Mouse (Mus musculus) forebrain, embryonic 11.5 days (tissue): ENCODE data around the gene Psmd9. TPM values are rescaled to one million over a fixed set of nuclear protein-coding genes. Genes with fewer than 3 reads are reported as not detected.
A peak's percentile ranks its signal among the peaks of the same experiment; 100 is the strongest.

Experiments
- ATAC-seq: fragments of 200-750 bp; cut with Nextera tagmentation; replicated peaks from 2 replicates; pipeline ENCODE4 v1.8.0; 2017; ENCODE audit warnings: moderate TSS enrichment; ENCODE audit not compliant: low FRiP score
- DNase-seq: peaks from one replicate; pipeline ENCODE4 v3.0.0-alpha.2; 2017; ENCODE audit warnings: low spot score
- H3K27ac ChIP-seq: fragments of 300-500 bp; sonication (generic); 2 replicates; pipeline ENCODE4 v1.5.1; 2014; ENCODE audit warnings: low read depth, low read length
- H3K27me3 ChIP-seq: fragments of 300-500 bp; sonication (generic); 2 replicates; pipeline ENCODE4 v1.6.1; 2014; ENCODE audit warnings: mild to moderate bottlenecking, low read length, mixed read lengths; ENCODE audit not compliant: control insufficient read depth, insufficient read depth
- H3K36me3 ChIP-seq: fragments of 300-500 bp; sonication (generic); 2 replicates; pipeline ENCODE4 v1.6.1; 2014; ENCODE audit warnings: mild to moderate bottlenecking, low read length, moderate library complexity, mixed read lengths; ENCODE audit not compliant: control insufficient read depth, insufficient read depth
- H3K4me1 ChIP-seq: fragments of 300-500 bp; sonication (generic); replicated peaks from 2 replicates; pipeline ENCODE4 v1.6.1; 2014; ENCODE audit warnings: low read length, mixed read lengths; ENCODE audit not compliant: control insufficient read depth, insufficient read depth
- H3K4me2 ChIP-seq: fragments of 300-500 bp; sonication (generic); 2 replicates; pipeline ENCODE4 v1.6.1; 2014; ENCODE audit warnings: low read depth, mild to moderate bottlenecking, low read length, moderate library complexity, mixed read lengths; ENCODE audit not compliant: severe bottlenecking
- H3K4me3 ChIP-seq: fragments of 300-500 bp; sonication (generic); 2 replicates; pipeline ENCODE4 v1.5.1; 2014; ENCODE audit warnings: low read depth, low read length
- H3K9ac ChIP-seq: fragments of 300-500 bp; sonication (generic); 2 replicates; pipeline ENCODE4 v1.6.1; 2014; ENCODE audit warnings: low read length
- H3K9me3 ChIP-seq: fragments of 300-500 bp; sonication (generic); 2 replicates; pipeline ENCODE4 v1.6.1; 2016; ENCODE audit warnings: low read length, mixed read lengths; ENCODE audit not compliant: control insufficient read depth
- WGBS: fragments of 180-500 bp; shearing (Covaris S2); extraction: QIAGEN DNeasy Blood & Tissue Kit; methylation state at CpG from one replicate; pipeline ENCODE4 v1.1.7; 2014; 5-methylcytosine and 5-hydroxymethylcytosine counted together
- polyA plus RNA-seq: library from polyadenylated mRNA; unstranded; fragments of >200 nt; fragmentation: Nextera tagmentation; extraction: Ambion mirVana; gene quantifications from 2 replicates; pipeline ENCODE4 v1.2.1, GENCODE M21; 2014

Psmd9 gene
- polyA plus RNA-seq, 1 experiment from 2014 or later, result 68.5 TPM

GRCm38 (mm10) chr5:123147569-123147968 is 21.6 kb upstream of the Psmd9 start:
- Histone ChIP-seq H3K9me3 (no peaks in the 10 kb centered on the region), H3K4me2 (no peak overlapping the region), H3K4me1 (peaks cover 25% of the 10 kb centered on the region), H3K9ac (no peak overlapping the region), H3K36me3 (peaks cover 11% of the 10 kb centered on the region; the same call in 1 of the 2 replicates), H3K27ac (no peak overlapping the region), H3K4me3 (no peak overlapping the region), H3K27me3 (no peaks in the 10 kb centered on the region)
- ATAC-seq (no peak), DNase-seq (no peak)
- WGBS, result 87% methylated on average over 17 of the region's 17 CpGs

- DNase-seq (no peak), ATAC-seq (no peak)
- peaks cover 16% of the 10 kb centered on the region; the same call in 1 of the 2 replicates for H3K36me3 ChIP-seq
- no peaks in the 10 kb centered on the region for H3K9me3 ChIP-seq
- WGBS, result 88% methylated on average over 24 of the region's 25 CpGs
- H3K4me2 ChIP-seq, result no peak overlapping the region
- H3K4me1 ChIP-seq, result peaks cover 25% of the 10 kb centered on the region
- no peak overlapping the region for H3K4me3 ChIP-seq
- no peak overlapping the region for H3K27ac ChIP-seq
- no peaks in the 10 kb centered on the region for H3K27me3 ChIP-seq
- no peak overlapping the region for H3K9ac ChIP-seq
These were observed 21.0 kb upstream of the Psmd9 start for GRCm38 (mm10) chr5:123148073-123148722.

GRCm38 (mm10) chr5:123149451-123150400 is 19.5 kb upstream of the Psmd9 start:
- ATAC-seq (peak; percentile 86), DNase-seq (peak; percentile 95)
- Histone ChIP-seq H3K27ac (no peak overlapping the region), H3K27me3 (no peaks in the 10 kb centered on the region), H3K4me1 (peaks cover 16% of the 10 kb centered on the region), H3K9me3 (no peaks in the 10 kb centered on the region), H3K36me3 (peaks cover 16% of the 10 kb centered on the region; the same call in 1 of the 2 replicates), H3K4me3 (peak overlapping the region; percentile 19), H3K9ac (no peak overlapping the region), H3K4me2 (peak overlapping the region; percentile 43)
- 13% methylated on average over 19 of the region's 19 CpGs for WGBS

GRCm38 (mm10) chr5:123150641-123151040 is 18.6 kb upstream of the Psmd9 start:
- ATAC-seq (no peak), DNase-seq (no peak)
- Histone ChIP-seq H3K27ac (0 out of 2 replicates have a peak overlapping the region, but pooled peaks have one; percentile 12), H3K9me3 (no peaks in the 10 kb centered on the region), H3K36me3 (peaks cover 16% of the 10 kb centered on the region; the same call in 1 of the 2 replicates), H3K27me3 (no peaks in the 10 kb centered on the region), H3K9ac (no peak overlapping the region), H3K4me1 (peaks cover 12% of the 10 kb centered on the region), H3K4me3 (peak overlapping the region; percentile 19; the same call in 1 of the 2 replicates), H3K4me2 (peak overlapping the region; percentile 43; the same call in 1 of the 2 replicates)
- 47% methylated on average over 7 of the region's 7 CpGs for WGBS

- H3K4me1 ChIP-seq, result peaks cover 12% of the 10 kb centered on the region
- peaks cover 16% of the 10 kb centered on the region; the same call in 1 of the 2 replicates for H3K36me3 ChIP-seq
- H3K9me3 ChIP-seq, result no peaks in the 10 kb centered on the region
- no peak overlapping the region for H3K9ac ChIP-seq
- no peak overlapping the region for H3K4me2 ChIP-seq
- no peak overlapping the region for H3K4me3 ChIP-seq
- 0 out of 2 replicates have a peak overlapping the region, but pooled peaks have one; percentile 12 for H3K27ac ChIP-seq
- H3K27me3 ChIP-seq, result no peaks in the 10 kb centered on the region
- WGBS, result 63% methylated on average over 7 of the region's 7 CpGs
- no peak for DNase-seq
- no peak for ATAC-seq
These were observed 18.1 kb upstream of the Psmd9 start for GRCm38 (mm10) chr5:123151077-123151476.

GRCm38 (mm10) chr5:123151707-123152362 is 17.4 kb upstream of the Psmd9 start:
- Histone ChIP-seq H3K4me1 (peaks cover 12% of the 10 kb centered on the region), H3K36me3 (peaks cover 16% of the 10 kb centered on the region; the same call in 1 of the 2 replicates), H3K27ac (no peak overlapping the region), H3K27me3 (no peaks in the 10 kb centered on the region), H3K4me2 (no peak overlapping the region), H3K9ac (no peak overlapping the region), H3K4me3 (no peak overlapping the region), H3K9me3 (no peaks in the 10 kb centered on the region)
- DNase-seq (no peak), ATAC-seq (no peak)
- 96% methylated on average over 19 of the region's 19 CpGs for WGBS

- ATAC-seq (no peak), DNase-seq (no peak)
- Histone ChIP-seq H3K4me1 (peaks cover 12% of the 10 kb centered on the region), H3K36me3 (peaks cover 20% of the 10 kb centered on the region), H3K4me3 (no peak overlapping the region), H3K9ac (no peak overlapping the region), H3K27ac (no peak overlapping the region), H3K9me3 (no peaks in the 10 kb centered on the region), H3K27me3 (no peaks in the 10 kb centered on the region), H3K4me2 (no peak overlapping the region)
- 87% methylated on average over 1 of the region's 1 CpGs for WGBS
These were observed 16.3 kb upstream of the Psmd9 start for GRCm38 (mm10) chr5:123152901-123153300.

GRCm38 (mm10) chr5:123155425-123155824 is 13.8 kb upstream of the Psmd9 start:
- Histone ChIP-seq H3K4me2 (no peak overlapping the region), H3K27me3 (no peaks in the 10 kb centered on the region), H3K27ac (no peak overlapping the region), H3K36me3 (peaks cover 28% of the 10 kb centered on the region), H3K9me3 (no peaks in the 10 kb centered on the region), H3K4me1 (peaks cover 7% of the 10 kb centered on the region), H3K4me3 (no peak overlapping the region), H3K9ac (no peak overlapping the region)
- DNase-seq (peak; percentile 76), ATAC-seq (peak; percentile 24; the same call in 1 of the 2 replicates)
- WGBS, result 56% methylated on average over 7 of the region's 7 CpGs
